Mouse (Mus musculus) cerebellum, adult 18-20 months (tissue): ENCODE measurements around the gene Pi16.
"Not testable (repeated sequence)": the region's sequence is repeated elsewhere in the genome, so short reads cannot be mapped to it uniquely, and the experiment has no call there.

Experiments
- DNase-seq, 2 experiments: peaks; one replicate each; pipeline ENCODE4 v3.0.0; 2021

Pi16 gene

GRCm38 (mm10) chr17:29332186-29332685, 14.8 kb downstream of the Pi16 start:
- DNase-seq: no peak

- DNase-seq: no peak
Observed at GRCm38 (mm10) chr17:29336266-29336990, 18.9 kb downstream of the Pi16 start.

- peak in 1 of 2 experiments; percentile 15 for DNase-seq
Observed at GRCm38 (mm10) chr17:29337979-29338823, 20.7 kb downstream of the Pi16 start.

GRCm38 (mm10) chr17:29339170-29339768, 21.8 kb downstream of the Pi16 start:
- peak in 1 of 2 experiments; percentile 44 for DNase-seq

- DNase-seq: no peak
Observed at GRCm38 (mm10) chr17:29340406-29341261, 23.2 kb downstream of the Pi16 start.

GRCm38 (mm10) chr17:29341591-29342003, 24.1 kb downstream of the Pi16 start:
- DNase-seq: no peak

GRCm38 (mm10) chr17:29342010-29342910, 24.8 kb downstream of the Pi16 start:
- no peak for DNase-seq

GRCm38 (mm10) chr17:29343241-29343640, 25.8 kb downstream of the Pi16 start:
- no peak for DNase-seq

GRCm38 (mm10) chr17:29345272-29345671, 27.8 kb downstream of the Pi16 start:
- no peak for DNase-seq

- DNase-seq: peak; percentile 51 to 57
Observed at GRCm38 (mm10) chr17:29346496-29347125, 29.1 kb downstream of the Pi16 start.

GRCm38 (mm10) chr17:29347126-29347644, 29.7 kb downstream of the Pi16 start:
- peak in 1 of 2 experiments; percentile 53 for DNase-seq

GRCm38 (mm10) chr17:29347645-29348256, 30.3 kb downstream of the Pi16 start, which contains the start of gene Mtch1:
Gene Mtch1, minus strand, starts transcription at chr17:29347934.
- peak; percentile 98 for DNase-seq

GRCm38 (mm10) chr17:29348996-29349395, 31.5 kb downstream of the Pi16 start:
- DNase-seq: peak in 1 of 2 experiments; percentile 57

- DNase-seq: not testable (repeated sequence)
Observed at GRCm38 (mm10) chr17:29351056-29351455, 33.6 kb downstream of the Pi16 start.

- no peak for DNase-seq
Observed at GRCm38 (mm10) chr17:29355461-29355840, 38.0 kb downstream of the Pi16 start.

GRCm38 (mm10) chr17:29355841-29356478, 38.5 kb downstream of the Pi16 start:
- peak in 1 of 2 experiments; percentile 52 for DNase-seq

- no peak for DNase-seq
Observed at GRCm38 (mm10) chr17:29356479-29356856, 39.0 kb downstream of the Pi16 start.

- no peak for DNase-seq
Observed at GRCm38 (mm10) chr17:29356882-29357281, 39.4 kb downstream of the Pi16 start.

GRCm38 (mm10) chr17:29358928-29359327, 41.4 kb downstream of the Pi16 start:
- no peak for DNase-seq
